Mouse (Mus musculus) CD4-positive, CD25-positive, alpha-beta regulatory T cell, adult 2 months (primary cell): ENCODE results near the gene Bmp10.
A peak's percentile ranks its signal among the peaks of the same experiment; 100 is the strongest.
"Not testable (repeated sequence)": the region's sequence is repeated elsewhere in the genome, so short reads cannot be mapped to it uniquely, and the experiment has no call there.

ENCODE experiments used
- DNase-seq: peaks from one replicate; pipeline ENCODE4 v3.0.0-alpha.2; 2012; ENCODE audit warnings: low read depth, low spot score

Bmp10 gene

DNA sequence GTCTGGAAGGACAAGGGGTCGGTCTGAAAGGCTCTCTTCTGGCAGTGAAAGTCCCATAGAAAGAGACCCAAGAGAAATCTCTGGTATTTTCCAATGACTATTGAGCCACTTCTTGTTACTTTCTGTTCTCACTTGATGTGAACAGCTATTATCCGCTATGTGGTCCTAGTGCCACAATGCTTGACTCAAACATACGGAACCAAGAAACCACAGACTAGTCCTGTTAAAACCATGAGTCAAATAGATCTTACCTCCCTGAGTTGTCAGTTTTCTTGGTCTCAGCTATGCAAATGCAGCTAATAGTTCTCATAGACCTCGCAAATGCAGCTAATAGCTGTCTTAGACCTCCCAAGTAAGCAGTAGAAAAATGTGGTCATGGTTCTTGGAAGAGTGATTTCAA, 18.4 kb downstream of the Bmp10 start:
- peak; percentile 27 for DNase-seq

DNA sequence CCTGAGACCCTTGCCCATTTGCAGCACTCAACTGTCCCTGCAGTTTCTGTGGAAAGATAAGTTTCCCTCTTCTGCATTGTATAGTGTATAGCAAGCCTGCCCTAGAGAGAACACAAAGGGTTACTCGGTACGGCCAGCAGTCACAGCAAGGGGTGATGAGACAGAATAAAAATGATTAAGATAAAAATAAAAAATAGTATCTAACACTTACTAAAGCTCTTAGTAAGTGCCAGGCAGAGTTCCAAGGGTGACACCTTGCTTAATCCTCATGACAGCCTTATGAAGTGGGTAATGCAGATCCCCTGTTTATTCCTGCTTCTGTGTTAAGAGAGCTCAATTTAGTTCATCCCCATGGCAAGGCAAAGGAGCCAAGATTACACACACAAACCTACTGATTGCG, 20.7 kb downstream of the Bmp10 start:
- no peak for DNase-seq

DNA sequence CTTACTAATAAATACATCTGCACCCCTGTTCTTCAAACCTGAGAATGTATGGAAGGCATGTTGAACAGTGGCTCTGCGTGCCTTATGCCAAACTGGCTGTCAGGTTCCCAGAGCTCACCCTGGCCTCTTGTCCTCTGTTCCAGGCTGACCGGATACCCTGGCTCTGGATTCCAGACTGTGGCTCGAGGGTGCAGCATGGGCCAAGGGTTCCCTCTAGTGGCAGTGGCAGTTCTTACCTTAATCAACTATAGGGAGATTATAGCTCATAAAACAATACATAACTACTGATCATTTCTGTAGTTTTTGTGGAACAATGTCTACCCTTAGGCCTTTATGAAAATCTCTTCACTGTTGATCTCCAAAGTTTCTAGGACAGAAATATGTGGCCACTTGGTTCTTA, 22.2 kb downstream of the Bmp10 start:
- DNase-seq, result peak; percentile 68

DNA sequence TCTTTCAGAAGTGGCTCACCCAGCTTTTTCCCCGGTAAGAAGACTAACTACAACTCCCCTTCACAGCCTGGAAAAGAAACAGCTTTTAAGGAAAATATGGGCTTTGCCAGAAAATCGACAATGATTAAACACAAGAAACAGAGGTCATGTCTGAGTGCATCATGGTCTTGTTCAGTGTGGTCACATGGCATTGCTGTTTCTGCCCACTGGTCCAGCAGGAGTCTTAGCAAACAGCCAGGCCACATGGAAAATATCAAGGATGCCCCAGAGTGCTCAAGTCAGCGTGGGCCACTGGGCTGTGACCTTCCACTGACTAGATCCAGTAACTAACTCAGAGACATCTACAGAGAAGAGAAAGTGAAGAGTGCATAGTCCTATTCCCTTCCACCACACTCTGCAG, 23.0 kb downstream of the Bmp10 start:
- no peak for DNase-seq

DNA sequence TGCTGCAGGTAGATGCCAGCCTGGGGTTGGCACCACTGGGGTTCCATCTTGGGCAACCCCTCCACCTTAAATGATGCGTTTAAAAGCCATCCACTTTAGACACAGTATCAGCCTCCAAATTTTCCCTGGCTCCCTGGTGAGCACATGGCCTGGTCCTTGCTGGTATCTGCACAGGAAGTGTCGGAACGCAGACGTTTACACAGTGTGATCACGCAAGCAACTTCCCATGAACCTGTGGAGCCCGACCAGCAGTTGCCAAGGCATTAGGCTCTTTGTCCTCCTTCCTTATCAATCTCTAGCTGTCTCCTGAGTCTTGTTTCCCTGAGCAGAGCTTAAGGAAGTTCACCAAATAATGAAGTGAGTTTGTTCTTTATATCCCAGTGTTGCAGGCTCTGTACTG, 26.7 kb downstream of the Bmp10 start:
- DNase-seq, result no peak

DNA sequence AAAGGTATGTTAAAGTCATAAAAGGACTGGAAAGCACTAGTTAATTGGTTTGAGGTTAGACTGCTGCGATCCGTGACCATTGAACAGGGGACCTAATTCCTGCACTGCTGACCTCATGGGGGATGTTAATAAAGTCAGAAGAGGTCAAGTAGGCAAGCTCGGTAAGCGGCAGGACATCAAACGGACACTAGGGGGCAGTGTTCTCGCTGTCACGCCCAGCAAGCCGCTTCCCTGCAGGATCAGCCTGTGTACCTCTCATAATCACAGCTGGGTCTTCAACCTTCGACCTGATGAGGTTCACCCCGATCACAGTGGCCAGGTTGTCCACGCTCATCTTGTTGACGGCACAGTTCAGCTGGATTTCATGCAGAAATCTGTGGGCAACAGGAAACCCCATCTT, 37.4 kb downstream of the Bmp10 start:
- DNase-seq, result peak; percentile 86

DNA sequence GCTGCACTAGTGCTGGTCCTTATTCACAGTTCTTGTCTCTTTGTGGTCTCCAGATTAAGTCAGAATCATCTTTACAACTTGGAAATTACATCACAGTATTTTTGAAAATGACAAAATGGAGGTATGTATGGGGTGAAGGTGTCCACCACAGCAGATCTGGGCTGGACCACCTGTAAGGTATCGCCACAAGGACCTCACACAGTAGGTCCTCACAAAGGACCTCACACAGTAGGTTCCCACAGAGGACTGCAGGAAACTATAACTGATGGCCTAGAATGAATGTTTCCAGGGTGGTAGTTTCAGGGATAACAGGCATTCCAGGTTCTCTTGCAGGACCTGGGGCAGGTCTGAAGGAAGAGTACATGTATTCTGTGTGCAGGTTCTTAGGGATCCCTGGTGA, 38.6 kb downstream of the Bmp10 start:
- DNase-seq, result no peak

DNA sequence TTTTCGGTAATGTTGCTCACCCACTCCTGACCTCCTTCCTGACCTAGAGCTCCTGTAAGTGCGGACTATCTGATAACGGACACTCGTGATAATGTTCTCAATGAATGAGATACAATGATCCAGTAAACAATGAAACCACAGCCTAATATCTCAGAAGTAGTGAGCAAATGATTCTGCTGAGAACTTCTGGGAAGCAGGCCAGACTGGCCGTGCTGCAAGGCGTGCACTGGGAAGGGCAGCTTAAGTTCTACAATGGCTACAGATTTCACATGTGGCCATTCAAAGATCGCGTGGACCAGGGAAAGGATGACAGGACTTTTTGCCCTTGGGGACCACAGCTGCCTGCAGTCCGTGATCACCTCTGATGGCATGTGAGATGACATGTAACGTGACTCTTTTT, 39.6 kb downstream of the Bmp10 start:
- DNase-seq, result no peak

DNA sequence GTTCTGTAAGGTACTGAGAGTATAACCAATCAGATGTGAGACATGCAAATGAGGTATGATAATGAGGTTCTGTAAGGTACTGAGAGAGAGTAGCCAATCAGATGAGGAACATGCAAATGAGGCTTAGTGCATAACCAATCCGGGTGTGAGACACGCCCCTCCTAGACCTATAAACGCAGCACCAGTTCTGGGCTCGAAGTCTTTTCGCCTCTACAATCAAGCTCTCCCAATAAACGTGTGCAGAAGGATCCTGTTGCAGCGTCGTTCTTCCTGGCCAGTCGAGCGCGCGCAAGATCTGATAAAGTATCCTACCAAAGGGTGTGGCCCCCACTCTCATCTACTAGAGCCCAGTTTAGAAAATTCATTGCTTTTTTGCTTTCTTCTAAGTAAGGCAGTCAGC, 41.3 kb downstream of the Bmp10 start:
- DNase-seq, result not testable (repeated sequence)

DNA sequence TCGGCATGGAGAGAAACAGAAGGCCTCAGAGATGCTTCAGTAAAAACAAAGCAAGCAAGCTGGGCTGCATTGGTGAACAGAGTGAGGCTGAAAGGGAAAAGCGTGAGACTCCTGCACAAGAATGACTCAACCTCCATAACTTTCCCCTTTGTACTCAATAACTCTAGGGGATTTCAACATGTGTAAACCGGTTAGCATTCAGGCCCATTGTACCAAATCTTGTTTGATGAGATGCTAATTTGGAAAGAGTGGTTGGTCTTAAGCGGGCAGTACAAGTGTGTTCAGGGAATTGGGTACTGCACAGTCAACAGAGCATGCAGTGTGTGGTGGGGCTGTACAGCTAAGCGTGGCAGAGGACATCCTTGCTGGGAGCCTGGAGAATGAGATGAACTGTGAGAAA, 46.4 kb downstream of the Bmp10 start:
- DNase-seq, result no peak

DNA sequence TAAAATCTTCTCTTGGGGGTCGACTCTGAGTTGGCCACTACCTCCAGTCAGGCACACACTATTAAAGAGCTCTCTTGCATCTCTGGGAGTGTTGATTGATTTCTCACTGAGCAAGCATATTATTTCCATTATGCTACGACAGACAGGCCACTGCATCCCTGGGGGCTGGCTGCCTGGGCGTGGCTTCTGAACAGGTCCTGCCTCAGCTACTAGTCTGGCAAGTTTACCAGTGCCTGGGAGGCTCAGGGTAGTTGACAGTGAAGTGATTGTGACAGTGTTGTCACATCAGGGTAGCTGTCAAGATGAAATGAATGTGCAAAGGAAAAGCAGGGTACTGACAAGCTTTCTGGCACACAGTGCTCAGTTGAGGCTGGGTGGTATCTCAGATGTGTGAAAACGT, 50.1 kb downstream of the Bmp10 start:
- no peak for DNase-seq

DNA sequence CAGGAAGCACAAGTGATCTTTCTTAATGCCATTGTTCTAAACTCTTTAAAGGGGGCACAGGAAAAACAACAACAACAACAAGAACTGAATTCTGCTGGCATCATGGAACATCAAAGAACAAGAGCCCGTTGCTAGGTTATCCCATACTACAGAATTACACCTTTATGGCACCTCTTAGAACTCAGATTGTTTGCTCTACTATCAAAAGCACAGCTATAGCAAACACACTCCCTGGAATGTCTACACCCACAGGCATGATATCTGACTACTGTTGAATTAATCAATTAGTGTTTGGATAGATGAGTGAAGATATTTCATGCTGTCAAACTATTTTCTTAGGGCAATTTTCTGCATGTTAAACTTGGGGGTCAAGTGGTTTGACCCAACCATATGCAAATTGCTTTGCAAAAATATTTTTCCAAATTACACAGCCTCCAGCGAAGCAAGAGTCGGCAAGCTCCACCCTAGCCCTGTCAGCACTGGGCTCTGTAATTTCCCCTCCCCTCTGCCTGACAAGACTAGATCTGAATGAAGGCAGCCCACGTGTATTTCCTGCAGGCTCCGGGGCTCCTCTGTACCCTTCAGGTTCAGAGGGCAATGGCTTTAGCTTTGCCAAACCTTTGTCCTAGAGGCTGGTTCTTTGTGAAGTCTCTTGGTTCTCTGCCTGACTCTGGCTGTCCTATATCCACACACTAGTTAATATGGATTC, 50.7 kb downstream of the Bmp10 start:
- DNase-seq, result peak; percentile 20

DNA sequence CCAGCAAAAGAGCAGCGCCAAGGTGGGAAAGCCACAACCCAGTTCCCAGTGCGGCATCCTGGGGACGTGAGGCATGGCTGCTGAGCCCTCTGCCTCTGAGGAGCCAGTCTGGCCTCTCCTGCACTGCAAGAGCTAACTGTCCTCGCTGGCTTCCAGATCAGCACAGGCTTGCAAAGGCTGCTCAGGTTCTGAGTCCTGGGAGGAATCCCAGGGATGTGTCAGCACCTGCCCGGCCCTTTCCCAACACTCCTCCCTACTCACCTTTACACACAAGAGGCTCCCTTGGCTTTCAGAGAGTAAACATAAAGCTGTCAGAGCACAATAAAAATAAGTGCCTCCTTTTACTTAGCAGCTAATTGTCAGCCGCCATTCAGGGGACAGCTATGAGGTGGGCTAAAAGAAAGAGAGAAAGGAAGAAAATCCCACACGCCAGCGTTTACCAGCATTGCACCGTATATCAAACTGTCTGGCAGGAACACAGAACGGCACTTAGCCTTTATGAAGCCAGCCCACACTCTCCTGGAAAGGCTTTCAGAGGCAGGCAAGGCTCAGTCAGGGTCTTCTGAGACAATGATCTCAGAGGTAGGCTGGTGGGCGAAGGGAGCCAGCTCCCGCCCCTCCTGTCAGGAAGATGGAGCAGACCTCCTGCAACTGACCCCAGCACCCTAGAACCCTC, 54.6 kb downstream of the Bmp10 start:
- DNase-seq, result no peak

DNA sequence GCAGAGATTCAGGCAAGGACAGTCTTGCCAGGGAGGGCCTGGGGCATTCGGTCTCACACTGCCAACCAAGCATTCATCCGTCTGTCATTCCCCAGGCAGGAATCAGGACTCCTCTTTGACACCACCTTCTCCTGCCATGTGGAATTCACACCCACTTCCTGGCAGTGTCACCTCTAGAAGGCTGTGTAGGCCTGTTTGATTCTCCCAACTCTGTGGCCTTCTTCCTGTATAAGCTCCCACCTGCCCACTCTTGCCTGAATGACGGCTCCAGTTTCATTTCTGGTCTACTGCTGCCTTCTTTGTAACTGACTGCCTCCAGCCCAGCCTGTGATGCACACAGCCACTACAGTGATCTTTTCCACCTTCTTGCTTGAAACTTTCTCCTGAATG, 55.1 kb downstream of the Bmp10 start:
- no peak for DNase-seq

DNA sequence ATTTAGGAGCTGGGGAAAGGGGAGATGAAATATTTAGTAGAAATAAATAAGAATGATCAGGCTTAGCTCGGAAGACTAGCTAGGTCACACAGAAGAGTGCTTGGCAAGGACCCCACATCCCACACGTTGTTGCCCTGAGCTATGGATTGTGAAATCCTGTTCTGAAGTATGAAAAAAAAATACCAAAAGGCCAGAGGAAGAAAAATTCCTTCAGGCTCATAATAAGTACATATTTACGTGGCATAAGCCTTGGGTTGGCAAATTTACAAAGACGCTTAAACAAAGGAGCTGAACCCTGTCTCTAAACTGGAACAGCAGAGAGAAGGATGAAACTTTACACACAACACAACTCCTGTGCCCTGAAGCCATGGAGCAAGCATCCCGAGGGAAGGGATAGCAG, 56.0 kb downstream of the Bmp10 start:
- DNase-seq, result no peak
